Mouse (Mus musculus) stomach, embryonic 15.5 days (tissue): ENCODE data around the gene Polr2l. TPM values are rescaled to one million over a fixed set of nuclear protein-coding genes. Genes with fewer than 3 reads are reported as not detected.

Experiments used
- ATAC-seq: fragments of 200-750 bp; cut with Nextera tagmentation; 2 replicates; pipeline ENCODE4 v1.8.0; 2017; ENCODE audit warnings: low read depth, moderate number of reproducible peaks, moderate TSS enrichment; ENCODE audit not compliant: insufficient read depth, low FRiP score
- H3K27ac ChIP-seq: fragments of 300-500 bp; sonication (generic); 2 replicates; pipeline ENCODE4 v1.5.1; 2015; ENCODE audit warnings: mild to moderate bottlenecking, inconsistent platforms
- H3K27me3 ChIP-seq: fragments of 300-500 bp; sonication (generic); replicated peaks from 2 replicates; pipeline ENCODE4 v1.6.1; 2015; ENCODE audit warnings: inconsistent platforms
- H3K36me3 ChIP-seq: fragments of 300-500 bp; sonication (generic); 2 replicates; pipeline ENCODE4 v1.6.1; 2015; ENCODE audit warnings: inconsistent platforms
- H3K4me1 ChIP-seq: fragments of 300-500 bp; sonication (generic); 2 replicates; pipeline ENCODE4 v1.6.1; 2015; ENCODE audit warnings: inconsistent platforms
- H3K4me2 ChIP-seq: fragments of 300-500 bp; sonication (generic); 2 replicates; pipeline ENCODE4 v1.6.1; 2015; ENCODE audit warnings: mild to moderate bottlenecking, inconsistent platforms
- H3K4me3 ChIP-seq: fragments of 300-500 bp; sonication (generic); replicated peaks from 2 replicates; pipeline ENCODE4 v1.5.1; 2015; ENCODE audit warnings: inconsistent platforms
- H3K9ac ChIP-seq: fragments of 300-500 bp; sonication (generic); 2 replicates; pipeline ENCODE4 v1.6.1; 2015; ENCODE audit warnings: inconsistent platforms
- H3K9me3 ChIP-seq: fragments of 300-500 bp; sonication (generic); 2 replicates; pipeline ENCODE4 v1.6.1; 2016; ENCODE audit warnings: inconsistent platforms
- WGBS: fragments of 180-500 bp; shearing (Covaris S2); methylation state at CpG from one replicate; pipeline ENCODE4 v1.1.7; 2015; 5-methylcytosine and 5-hydroxymethylcytosine counted together
- polyA plus RNA-seq: library from polyadenylated mRNA; unstranded; fragments of >200 nt; fragmentation: Nextera tagmentation; extraction: Ambion mirVana; gene quantifications from 2 replicates; pipeline ENCODE4 v1.2.1, GENCODE M21; 2015

Polr2l gene
- polyA plus RNA-seq, 1 experiment from 2014 or later: 71.6 TPM

GRCm38 (mm10) chr7:141483114-141483653 is 8.3 kb upstream of the Polr2l start:
- no peaks in the 10 kb centered on the region for H3K9me3 ChIP-seq
- H3K27ac ChIP-seq: no peak overlapping the region
- H3K4me1 ChIP-seq: peaks cover 24% of the 10 kb centered on the region
- no peaks in the 10 kb centered on the region for H3K36me3 ChIP-seq
- H3K9ac ChIP-seq: no peak overlapping the region
- ATAC-seq: no peak
- no peak overlapping the region for H3K4me3 ChIP-seq
- H3K4me2 ChIP-seq: no peak overlapping the region
- WGBS: 71% methylated on average over 5 of the region's 6 CpGs
- H3K27me3 ChIP-seq: peaks cover 13% of the 10 kb centered on the region; the same call in 1 of the 2 replicates

GRCm38 (mm10) chr7:141482531-141483024 is 7.6 kb upstream of the Polr2l start:
- Histone ChIP-seq H3K27me3 (peaks cover 13% of the 10 kb centered on the region; the same call in 1 of the 2 replicates), H3K4me2 (peak overlapping the region; percentile 93), H3K27ac (no peak overlapping the region), H3K9me3 (no peaks in the 10 kb centered on the region), H3K9ac (no peak overlapping the region), H3K4me3 (peak overlapping the region; percentile 51), H3K36me3 (no peaks in the 10 kb centered on the region), H3K4me1 (peaks cover 30% of the 10 kb centered on the region)
- no peak for ATAC-seq
- 24% methylated on average over 11 of the region's 11 CpGs for WGBS

GRCm38 (mm10) chr7:141481498-141482401 is 6.8 kb upstream of the Polr2l start:
- peak; percentile 6; the same call in 1 of the 2 replicates for ATAC-seq
- Histone ChIP-seq H3K27ac (no peak overlapping the region), H3K9ac (peak overlapping the region; percentile 19), H3K27me3 (peaks cover 13% of the 10 kb centered on the region; the same call in 1 of the 2 replicates), H3K36me3 (no peaks in the 10 kb centered on the region), H3K4me2 (peak overlapping the region; percentile 93), H3K4me3 (peak overlapping the region; percentile 51), H3K9me3 (no peaks in the 10 kb centered on the region), H3K4me1 (peaks cover 39% of the 10 kb centered on the region)
- under 1% methylated on average over 79 of the region's 81 CpGs for WGBS

DNA sequence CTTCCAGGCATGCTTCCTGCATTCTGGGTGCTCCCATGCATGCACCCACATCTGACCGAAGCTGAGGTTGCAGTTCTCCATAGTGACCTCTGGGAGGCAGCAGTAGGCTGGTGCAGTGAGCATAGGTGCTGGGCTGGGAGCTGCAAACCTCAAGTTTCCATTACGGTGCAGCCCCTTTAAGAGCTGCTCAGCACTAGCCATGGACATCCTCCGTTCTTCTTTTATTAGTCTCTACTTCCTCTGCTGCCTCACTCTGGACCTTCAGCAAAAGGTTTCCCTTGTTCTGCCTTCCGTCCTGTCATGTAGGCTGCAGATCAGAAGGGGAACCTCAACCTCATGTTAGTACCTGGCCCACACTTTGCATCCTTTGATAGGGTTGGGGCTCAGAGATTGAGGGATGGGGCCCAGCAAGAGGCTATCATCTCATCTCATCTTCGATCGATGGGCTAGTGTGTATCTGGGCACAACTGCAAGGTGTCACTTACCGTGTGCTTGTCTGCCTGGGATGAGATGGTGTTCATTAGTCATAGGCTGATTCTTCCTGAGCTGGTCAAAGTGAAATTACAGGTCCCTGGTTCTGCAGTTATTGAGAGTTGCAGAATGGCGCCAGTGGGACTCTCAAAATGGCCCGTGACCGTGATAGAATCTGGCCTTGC is 6.0 kb upstream of the Polr2l start:
- ATAC-seq: 0 out of 2 replicates have a peak, but pooled peaks have one; percentile 18
- 11% methylated on average over 10 of the region's 10 CpGs for WGBS
- Histone ChIP-seq H3K4me1 (peaks cover 44% of the 10 kb centered on the region), H3K27me3 (peaks cover 13% of the 10 kb centered on the region; the same call in 1 of the 2 replicates), H3K27ac (no peak overlapping the region), H3K9me3 (no peaks in the 10 kb centered on the region), H3K9ac (no peak overlapping the region), H3K4me3 (peak overlapping the region; percentile 51; the same call in 1 of the 2 replicates), H3K36me3 (no peaks in the 10 kb centered on the region), H3K4me2 (peak overlapping the region; percentile 93)

DNA sequence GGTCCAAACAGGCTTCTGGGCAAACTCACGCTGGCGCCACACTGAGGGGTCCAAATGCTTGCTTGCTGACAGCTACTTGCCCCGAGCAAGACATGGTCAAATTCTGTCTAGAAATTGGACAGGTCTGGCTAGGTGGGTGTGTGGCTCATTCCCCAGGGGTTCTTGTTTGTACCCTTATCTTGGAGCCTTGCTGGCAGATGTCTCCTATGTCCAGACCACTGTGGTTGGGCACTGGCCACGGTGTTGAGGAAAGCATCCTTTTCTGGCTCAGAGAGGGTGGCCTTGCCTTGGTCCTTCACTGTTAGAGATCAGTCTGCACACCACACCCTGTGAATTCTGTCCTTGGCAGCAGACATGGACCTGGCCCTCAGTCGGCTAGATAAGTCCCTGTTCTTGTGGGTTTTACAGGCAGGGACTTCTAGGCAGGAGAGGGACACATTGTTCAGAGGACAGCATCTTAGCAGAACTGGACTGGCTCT is 3.4 kb upstream of the Polr2l start:
- Histone ChIP-seq H3K9ac (no peak overlapping the region), H3K4me3 (no peak overlapping the region), H3K27ac (no peak overlapping the region), H3K27me3 (peaks cover 13% of the 10 kb centered on the region; the same call in 1 of the 2 replicates), H3K9me3 (no peaks in the 10 kb centered on the region), H3K4me2 (peak overlapping the region; percentile 86), H3K36me3 (no peaks in the 10 kb centered on the region), H3K4me1 (peaks cover 56% of the 10 kb centered on the region)
- ATAC-seq: no peak
- WGBS: 55% methylated on average over 5 of the region's 5 CpGs

GRCm38 (mm10) chr7:141477578-141478269 is 2.8 kb upstream of the Polr2l start:
- Histone ChIP-seq H3K4me2 (peak overlapping the region; percentile 86), H3K36me3 (no peaks in the 10 kb centered on the region; the same call in 1 of the 2 replicates), H3K9ac (no peak overlapping the region), H3K4me1 (peaks cover 56% of the 10 kb centered on the region), H3K27ac (peak overlapping the region; percentile 96), H3K9me3 (no peaks in the 10 kb centered on the region), H3K27me3 (peaks cover 12% of the 10 kb centered on the region; the same call in 1 of the 2 replicates), H3K4me3 (peak overlapping the region; percentile 94; the same call in 1 of the 2 replicates)
- WGBS: 25% methylated on average over 4 of the region's 4 CpGs
- no peak for ATAC-seq

- ATAC-seq: no peak
- H3K4me2 ChIP-seq: peak overlapping the region; percentile 86
- WGBS: 3% methylated on average over 7 of the region's 7 CpGs
Measured at GRCm38 (mm10) chr7:141476981-141477370, 2.0 kb upstream of the Polr2l start.

DNA sequence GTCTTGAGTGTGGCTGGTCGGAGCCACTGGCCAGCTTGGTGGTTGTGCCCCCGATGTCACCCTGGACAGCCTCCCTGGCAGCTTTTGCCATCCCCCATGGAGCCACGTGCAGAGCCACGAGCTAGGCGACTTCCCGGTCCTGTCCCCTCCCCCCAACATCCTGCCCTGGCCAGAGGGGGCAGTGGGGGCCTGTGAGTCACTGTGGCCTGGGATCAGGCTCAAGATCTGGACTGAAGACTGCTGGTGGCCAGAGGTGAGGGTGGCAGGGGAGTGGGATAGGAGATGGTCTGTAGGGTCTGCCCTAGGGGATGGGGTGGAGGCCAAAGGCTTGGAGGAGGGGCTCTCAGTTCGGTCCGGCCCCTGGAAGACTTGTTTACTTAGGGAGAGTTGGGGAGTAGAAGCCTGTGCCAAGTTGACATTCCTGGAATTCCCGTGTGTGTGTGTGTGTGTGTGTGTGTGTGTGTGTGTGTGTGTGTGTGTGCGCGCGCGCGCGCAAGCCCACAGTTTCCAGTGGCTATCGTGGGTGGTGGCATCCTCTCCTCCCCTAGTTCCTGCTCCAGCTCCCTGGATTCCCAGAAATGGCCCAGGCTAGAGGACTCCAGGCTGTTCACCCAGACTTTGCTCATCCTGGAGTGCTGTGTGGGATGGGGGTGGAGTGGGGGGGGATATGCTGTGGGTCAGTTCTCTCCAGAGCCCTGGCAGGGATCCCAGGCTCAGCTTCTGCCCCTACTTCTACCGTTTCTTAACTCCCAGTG is 1.5 kb upstream of the Polr2l start:
- peaks cover 2% of the 10 kb centered on the region for H3K36me3 ChIP-seq
- H3K4me2 ChIP-seq: peak overlapping the region; percentile 86
- ATAC-seq: peak; percentile 59
- H3K4me1 ChIP-seq: peaks cover 42% of the 10 kb centered on the region
- peak overlapping the region; percentile 22; the same call in 1 of the 2 replicates for H3K9ac ChIP-seq
- H3K27ac ChIP-seq: peak overlapping the region; percentile 96
- WGBS: 0% methylated on average over 15 of the region's 17 CpGs
- H3K9me3 ChIP-seq: no peaks in the 10 kb centered on the region
- peak overlapping the region; percentile 94 for H3K4me3 ChIP-seq
- H3K27me3 ChIP-seq: no peaks in the 10 kb centered on the region

More at GRCm38 (mm10) chr7:141476981-141477370, 2.0 kb upstream of the Polr2l start:
- H3K27me3 ChIP-seq: 0 out of 2 replicates have a peak, but pooled peaks cover 5% of the 10 kb centered on the region
- H3K9me3 ChIP-seq: no peaks in the 10 kb centered on the region
- peaks cover 48% of the 10 kb centered on the region for H3K4me1 ChIP-seq
- H3K36me3 ChIP-seq: no peaks in the 10 kb centered on the region; the same call in 1 of the 2 replicates
- H3K27ac ChIP-seq: peak overlapping the region; percentile 96
- H3K9ac ChIP-seq: 0 out of 2 replicates have a peak overlapping the region, but pooled peaks have one; percentile 22
- peak overlapping the region; percentile 94 for H3K4me3 ChIP-seq

DNA sequence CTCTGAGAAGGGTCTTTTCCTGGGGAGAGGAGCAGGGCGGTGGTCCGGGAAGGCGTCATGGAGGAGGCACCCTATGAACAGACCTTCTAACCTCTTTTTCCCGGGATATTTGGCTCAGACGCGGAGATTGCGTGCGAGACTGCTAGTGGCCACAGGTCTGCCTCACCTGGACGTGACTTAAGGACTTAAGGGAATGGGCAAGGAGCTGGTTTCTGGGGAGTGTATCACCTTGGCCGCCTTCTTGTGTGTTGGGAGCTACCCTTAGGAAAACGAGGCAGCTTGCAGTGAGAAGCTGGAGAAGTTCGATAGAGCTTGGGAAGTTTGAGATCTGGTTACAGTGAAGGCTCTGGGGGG is 850 bp upstream of the Polr2l start:
- peaks cover 8% of the 10 kb centered on the region for H3K36me3 ChIP-seq
- peak overlapping the region; percentile 86 for H3K4me2 ChIP-seq
- H3K4me3 ChIP-seq: peak overlapping the region; percentile 94
- no peak for ATAC-seq
- H3K9ac ChIP-seq: peak overlapping the region; percentile 73
- no peaks in the 10 kb centered on the region for H3K9me3 ChIP-seq
- WGBS: under 1% methylated on average over 12 of the region's 12 CpGs
- H3K27me3 ChIP-seq: no peaks in the 10 kb centered on the region
- H3K27ac ChIP-seq: peak overlapping the region; percentile 96
- H3K4me1 ChIP-seq: peaks cover 36% of the 10 kb centered on the region

DNA sequence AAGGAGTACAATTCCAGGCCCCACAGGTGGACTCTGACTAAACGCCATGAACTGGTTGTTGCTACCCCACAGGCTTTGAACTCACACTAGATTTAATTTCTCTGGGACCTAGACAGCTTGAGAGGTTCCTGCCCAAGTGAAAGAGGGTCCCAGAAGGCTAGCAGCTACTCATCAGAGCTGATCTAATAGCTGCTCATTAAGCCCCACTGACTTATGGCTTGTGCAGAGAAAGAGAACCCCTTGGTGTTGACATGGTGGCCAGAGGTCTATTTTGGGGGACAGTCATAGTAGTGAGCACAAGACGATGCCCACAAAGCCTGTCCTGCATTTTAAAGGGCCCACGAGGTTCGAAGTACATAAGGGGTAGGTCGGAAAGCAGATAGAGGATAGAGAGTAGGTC is 772 bp downstream of the Polr2l start:
- Histone ChIP-seq H3K27ac (0 out of 2 replicates have a peak overlapping the region, but pooled peaks have one; percentile 1), H3K4me2 (peak overlapping the region; percentile 86), H3K4me1 (peaks cover 42% of the 10 kb centered on the region), H3K27me3 (no peaks in the 10 kb centered on the region), H3K9ac (peak overlapping the region; percentile 73), H3K36me3 (peaks cover 24% of the 10 kb centered on the region), H3K9me3 (no peaks in the 10 kb centered on the region), H3K4me3 (peak overlapping the region; percentile 94)
- no peak for ATAC-seq
- 8% methylated on average over 5 of the region's 5 CpGs for WGBS
